Mouse (Mus musculus): ENCODE measurements around the gene Panx3. TPM values are rescaled to one million over a fixed set of nuclear protein-coding genes. Genes with fewer than 3 reads are reported as not detected.

The Panx3 gene
- not detected for total RNA-seq (2021)
- long read RNA-seq, experiment 1: 0 reads
- long read RNA-seq, experiment 2: 0 reads

DNA sequence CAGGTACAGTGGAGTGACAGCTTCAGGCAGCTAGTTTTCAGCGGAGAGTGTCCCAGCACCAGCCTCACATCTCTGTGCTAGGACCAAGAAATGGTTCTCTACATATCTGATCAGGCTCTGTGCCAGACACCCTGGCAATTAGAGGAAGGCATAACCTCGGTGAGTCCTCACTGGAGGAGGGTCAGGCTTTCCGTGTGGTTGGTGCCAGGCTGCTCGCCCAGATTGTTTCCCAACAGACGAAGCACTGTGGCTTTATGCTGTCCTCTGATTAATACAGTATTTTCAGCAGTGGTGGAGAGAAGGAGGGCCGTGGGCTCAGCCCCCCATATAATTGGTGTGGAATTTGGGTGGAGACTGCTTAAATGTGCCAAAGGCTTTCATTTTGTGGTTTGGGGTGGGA, at the start of gene Panx3:
Gene Panx3 (minus strand): TSS at position 121 of the 400 bp plus-strand sequence.
- DNase-seq (ENCODE audit: low spot score): no peak

DNA sequence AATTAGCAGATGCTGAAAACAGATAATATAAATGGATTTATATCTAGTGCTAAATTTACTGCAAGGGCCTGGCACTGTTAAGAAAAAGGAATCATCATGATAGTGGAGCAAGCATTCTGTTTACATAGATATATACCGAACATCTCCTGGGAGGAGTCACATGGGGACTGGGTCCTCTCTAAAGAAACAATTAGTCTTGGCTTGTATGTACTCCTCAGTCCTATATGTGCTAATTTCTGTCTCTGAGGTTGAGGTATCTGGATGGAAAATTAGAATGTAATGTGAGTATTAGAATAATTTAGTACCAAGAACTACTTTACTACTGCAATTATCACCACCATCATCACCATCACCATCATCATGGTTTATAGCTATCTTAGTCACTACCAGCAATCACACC, 47.1 kb upstream of the Panx3 start, which contains the start of gene Olfr160:
Gene Olfr160 (minus strand): TSS at position 101 of the 400 bp plus-strand sequence.
- no peak for DNase-seq (ENCODE audit: low spot score)

DNA sequence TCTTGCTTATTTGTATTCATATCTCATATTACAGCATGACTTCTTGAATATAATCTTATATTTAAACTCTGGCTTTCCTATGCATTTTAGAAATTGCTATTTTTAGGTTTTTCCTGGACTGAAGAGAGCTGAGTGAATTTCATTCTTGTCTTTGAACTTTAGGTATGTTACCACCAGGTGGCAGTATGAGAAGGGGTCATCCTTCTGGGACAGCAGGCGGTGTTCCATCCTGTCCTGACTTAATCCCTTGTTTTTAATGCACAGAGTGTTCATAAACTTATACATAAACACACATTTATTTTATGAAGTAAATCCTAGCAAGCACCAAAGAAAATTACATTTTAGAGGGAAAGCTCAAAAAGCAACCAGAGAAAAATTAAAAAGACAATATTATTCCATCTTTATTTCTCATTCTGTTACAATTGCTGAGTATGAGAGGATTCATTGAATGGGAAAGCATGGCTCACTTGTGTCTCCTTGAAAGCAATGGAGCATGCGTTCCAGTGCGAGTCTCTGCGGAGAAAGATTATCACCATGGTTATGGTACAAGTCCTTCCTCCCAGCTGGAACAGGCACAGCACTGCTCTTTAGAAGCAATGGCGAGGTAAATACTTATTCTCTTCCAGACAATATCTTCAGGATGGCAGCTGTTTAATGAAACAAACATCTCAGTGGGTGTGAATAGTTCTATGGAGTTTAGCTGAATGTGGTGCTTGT, 21.1 kb upstream of the Panx3 start:
- no peak for DNase-seq (ENCODE audit: low spot score)

DNA sequence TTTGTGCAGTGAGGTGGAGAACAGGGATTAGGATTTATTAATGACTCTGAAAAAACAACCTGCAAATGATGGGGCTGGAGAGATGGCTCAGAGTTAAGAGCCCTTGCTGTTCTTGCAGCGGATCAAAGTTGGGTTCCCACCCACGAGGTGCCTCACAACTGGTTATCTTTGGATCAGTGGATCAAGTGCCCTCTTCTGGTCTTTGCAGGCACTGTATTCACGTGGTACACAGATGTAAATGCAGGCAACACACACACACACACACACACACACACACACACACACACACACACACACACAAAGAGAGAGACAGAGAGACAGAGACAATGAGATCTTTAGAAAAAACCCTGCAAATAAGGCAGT, 18.9 kb upstream of the Panx3 start:
- DNase-seq (ENCODE audit: low spot score): no peak

DNA sequence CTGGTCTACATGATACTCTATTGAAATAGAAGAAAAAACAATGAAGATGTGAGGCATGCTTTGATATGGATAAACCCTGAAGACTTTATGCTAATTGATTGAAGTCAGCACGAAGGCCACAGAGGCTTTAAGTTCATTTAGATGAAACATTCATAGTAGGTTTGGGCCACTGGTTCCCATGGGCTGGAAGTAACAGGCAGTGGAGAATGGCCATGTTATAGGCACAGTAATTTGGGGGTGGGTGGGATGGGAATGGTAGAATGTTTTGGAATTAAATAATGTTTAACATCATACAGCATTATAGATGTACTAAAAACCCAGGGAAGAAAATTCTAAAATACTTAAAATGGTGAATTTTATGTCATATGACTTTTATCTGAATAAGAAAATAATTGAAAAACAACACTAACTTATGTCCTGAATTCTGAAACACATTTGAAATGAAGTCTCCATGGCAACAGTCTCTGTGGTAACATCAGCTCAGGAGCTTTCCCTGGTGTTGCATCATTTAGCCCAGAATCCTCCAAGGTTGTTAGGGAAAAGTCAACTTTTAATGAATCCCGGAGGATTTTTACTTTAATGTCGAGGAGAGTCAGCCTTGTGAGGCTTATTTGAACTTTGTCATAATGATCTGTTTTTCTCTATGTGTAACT, 18.4 kb upstream of the Panx3 start:
- DNase-seq (ENCODE audit: low spot score): no peak

DNA sequence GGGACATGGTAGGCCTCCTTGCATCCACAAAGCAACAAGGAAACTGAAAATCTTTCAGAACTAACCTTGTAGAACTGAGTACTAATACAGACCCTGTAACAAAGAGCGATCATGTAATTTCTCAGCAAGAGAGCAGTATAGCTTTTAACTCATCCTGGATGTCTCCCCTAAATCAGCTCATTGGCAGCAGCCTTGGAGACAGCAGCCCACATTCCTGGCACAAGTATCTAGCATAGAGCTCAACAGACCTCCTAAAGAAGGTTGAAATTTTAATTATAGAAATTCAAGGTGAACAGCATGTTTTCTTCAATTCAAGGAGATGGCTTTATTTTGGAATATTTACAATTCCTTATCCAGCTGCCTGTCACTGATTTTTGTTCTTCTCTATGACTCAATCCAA, 12.1 kb upstream of the Panx3 start:
- no peak for DNase-seq (ENCODE audit: low spot score)

DNA sequence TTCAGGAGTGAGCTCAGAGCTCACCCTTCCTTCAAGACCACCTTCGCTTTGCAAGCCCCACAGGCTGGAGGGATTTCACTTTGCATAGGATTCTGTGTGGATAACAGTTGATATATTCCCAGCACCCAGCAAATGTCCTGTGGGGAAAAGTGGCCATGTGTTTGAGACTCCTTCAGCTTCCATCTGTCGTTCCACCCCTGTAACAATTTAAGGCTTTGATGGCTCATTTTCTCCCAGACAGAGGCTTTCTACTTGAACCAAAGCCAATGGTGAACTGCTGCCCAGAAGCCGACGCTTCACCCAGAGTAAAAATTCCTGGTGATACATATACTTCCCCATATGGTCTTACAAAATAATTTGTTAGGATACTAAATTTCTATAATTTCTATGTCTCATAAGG, 6.3 kb upstream of the Panx3 start:
- DNase-seq (ENCODE audit: low spot score): no peak

DNA sequence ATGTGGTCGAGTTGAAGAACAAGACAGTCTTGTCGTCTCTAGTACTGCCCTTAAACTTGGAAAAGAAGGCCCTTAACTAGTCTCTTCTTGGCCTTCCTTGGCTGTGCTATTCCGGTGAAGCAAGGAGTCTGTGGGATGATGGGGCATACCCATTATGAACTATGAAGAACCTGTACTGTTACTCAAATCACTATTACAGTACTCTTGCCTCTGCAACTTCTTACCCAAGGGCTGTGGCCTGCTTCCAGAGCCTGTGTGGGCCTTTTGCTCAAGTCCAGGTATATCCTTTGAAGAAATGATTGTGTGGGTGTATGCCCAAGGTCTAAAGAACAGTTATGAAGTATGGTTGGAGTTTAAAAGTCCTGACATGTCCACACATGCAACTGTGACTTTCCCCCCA, 1.2 kb upstream of the Panx3 start:
- no peak for DNase-seq (ENCODE audit: low spot score)

DNA sequence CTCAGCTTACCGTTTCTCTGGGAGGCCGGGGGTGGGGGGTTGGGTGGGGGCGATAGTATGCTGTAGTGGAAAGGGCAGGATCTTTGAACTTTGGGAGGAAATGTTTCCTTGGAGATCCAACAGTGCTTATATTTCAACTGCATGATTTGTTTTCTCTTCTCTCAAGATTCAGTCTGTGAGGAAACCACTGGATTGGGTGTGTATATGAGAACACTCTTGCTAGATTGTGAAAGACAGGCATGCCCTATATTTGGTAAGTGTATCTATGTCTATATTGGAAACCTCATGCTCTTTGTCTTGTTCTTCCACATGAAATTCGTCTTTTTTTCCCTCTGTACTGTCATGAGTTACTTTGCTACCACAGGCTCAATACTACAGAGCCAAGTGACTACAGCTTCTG, 643 bp upstream of the Panx3 start:
- DNase-seq (ENCODE audit: low spot score): no peak

DNA sequence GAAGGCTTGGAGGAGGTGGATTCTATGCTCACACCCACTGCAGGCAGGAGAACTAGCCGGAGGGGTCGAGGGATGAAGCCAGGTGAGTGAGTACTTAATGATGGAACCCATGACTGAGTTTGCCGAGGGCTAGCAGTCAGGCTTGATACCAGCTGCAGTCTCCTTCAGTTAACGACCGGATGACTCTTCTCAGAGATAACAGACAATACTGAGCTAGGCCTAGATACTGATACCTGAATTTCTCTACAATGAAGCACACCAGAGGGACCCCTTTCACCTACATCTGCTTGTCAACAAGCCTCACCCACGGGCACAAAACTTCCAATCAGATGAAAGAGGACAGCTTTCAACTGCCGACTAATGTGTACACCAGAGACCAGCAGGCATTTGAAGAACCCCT, 3.0 kb downstream of the Panx3 start:
- DNase-seq (ENCODE audit: low spot score): no peak

DNA sequence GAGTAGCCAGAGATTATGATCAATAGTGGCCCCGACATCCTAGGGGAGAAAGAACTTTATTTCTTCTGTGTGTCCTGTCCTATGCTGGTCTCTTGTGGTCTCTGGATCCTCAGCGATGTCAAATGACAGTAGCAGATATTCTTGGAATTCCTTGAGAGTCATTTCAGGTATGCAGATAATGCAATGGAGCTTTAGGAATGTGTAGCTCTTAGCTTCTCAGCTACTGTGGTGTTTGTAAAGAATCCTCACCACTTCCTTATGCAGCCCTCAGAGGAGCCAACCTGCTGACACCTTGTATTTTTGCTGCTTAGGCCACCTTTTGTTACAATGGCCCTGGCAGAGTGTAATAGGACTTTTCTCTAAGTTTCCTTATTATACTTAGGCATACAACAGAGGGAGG, 4.4 kb downstream of the Panx3 start:
- DNase-seq (ENCODE audit: low spot score): no peak

DNA sequence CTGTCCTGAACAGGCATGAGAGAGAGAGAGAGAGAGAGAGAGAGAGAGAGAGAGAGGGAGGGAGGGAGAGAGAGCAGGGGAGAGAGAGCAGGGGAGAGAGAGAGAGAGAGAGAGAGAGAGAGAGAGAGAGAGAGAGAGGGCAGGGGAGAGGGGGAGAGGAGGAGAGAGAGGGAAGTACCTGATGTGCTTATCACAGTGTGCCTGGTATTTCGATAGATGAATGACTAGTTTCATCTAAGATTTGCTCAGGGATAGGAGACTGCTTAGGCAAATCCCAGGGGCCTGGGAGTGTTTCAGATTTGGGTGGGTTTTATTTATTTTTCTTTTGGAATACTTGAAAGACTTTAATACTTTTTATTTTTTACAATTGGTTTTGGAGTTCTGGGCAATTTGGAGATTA, 5.8 kb downstream of the Panx3 start:
- DNase-seq (ENCODE audit: low spot score): no peak

DNA sequence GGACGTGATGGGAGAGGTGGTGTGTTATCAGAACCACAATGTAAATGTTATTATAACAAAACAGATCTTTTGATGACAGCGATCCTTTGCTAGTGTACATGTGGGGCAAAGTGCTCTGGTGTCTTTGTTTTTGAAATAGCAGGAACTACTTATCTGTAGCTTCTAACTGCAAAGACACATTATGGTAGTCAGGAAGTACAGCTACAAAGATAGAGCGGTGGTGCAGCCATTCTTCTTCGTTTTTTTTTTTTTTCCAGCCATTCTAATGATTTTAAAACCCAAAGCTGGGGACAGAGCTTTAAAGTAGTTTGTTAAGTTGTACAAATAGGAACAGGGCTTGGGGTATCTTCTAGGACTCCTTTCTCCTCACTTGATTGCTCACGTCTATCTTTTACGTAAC, 9.6 kb downstream of the Panx3 start:
- no peak for DNase-seq (ENCODE audit: low spot score)

DNA sequence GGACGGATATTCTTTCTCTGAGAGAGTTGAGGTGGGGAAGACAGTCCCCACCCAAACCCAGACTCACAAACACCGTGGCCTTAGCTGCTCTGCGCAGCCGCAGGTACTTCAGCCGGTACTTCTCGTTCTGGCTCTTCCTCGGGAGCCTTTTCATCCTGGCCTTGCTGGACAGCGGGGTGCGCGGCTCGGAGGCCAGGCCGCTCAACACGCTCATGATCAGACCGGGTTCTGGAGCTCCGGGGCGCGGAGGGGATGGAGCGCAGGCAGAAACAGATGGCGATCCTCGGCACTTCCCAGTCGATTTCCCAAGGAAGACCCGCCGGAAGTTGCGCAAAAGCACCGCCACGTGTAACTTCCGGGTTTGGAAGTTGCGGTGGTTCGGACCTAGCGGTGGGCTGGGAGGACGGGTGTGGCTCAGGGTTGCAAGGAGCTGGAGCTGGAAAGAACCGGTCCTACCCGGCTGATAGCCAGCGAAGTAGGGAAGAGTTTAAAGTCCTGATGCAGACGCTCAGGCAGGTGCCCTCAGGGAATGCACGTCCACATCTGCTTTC, 12.0 kb downstream of the Panx3 start, which contains the start of gene Tbrg1:
Gene Tbrg1 (minus strand): TSS at position 382 of the 551 bp plus-strand sequence.
- peak; percentile 83 for DNase-seq (ENCODE audit: low spot score)

DNA sequence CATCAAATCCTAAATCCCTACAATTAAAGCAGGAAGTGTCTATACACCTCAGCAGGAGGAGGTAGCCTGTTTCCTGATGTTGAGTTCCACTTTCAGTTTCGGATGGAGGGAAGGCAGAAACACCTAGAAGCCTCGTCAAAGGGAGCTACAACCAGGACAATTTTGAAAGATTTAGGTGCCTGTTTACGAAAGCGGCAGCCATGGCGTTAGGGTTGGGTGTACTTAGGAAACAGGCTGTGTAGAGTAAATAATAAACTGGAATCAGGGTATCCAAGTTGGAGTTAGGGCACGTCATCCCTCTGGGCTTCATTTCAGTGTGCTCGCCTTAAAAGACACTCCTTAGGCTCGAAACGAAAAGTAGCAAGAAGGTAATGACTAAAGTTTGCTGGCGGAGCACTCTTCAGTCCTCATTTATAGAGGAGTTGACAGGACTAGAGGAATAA, 12.6 kb downstream of the Panx3 start:
- DNase-seq (ENCODE audit: low spot score): no peak

DNA sequence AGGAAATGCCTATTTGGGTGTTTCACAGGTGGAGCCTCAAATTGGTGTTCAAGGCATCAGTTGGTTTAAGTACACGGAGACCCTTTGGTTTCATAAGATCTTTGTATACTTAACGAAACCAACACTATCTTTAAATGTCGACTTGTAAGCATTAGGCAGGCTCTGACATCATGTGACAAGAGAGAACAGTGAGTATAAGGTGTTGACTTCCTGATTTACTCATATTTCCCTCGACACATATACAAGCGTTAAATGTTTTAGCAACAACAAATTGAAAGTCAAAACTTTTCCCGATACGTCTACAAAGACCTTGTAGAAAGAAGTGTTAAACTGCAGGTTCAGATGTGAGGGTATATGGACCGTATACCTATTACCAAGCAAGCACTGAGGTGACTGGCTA, 13.1 kb downstream of the Panx3 start:
- DNase-seq (ENCODE audit: low spot score): no peak

DNA sequence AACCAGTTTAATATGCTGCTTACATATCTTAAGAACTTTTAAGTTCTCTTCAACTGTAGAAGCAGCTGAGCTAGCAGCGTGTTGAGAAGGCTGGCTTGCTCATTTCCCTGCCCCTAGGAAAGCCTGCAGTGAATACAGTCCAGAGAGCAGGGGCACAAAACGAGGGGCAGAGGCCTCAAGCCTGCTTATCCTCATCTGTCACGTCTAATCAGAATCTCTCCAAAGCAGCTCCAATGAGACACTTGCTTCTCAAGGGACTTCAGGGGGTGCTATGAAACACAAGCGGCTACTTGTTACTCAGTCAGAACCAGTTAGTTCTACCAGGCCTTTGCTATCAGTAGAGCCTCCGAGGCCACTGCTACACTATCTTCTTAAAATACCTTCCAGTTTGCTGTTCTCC, 15.2 kb downstream of the Panx3 start:
- no peak for DNase-seq (ENCODE audit: low spot score)

DNA sequence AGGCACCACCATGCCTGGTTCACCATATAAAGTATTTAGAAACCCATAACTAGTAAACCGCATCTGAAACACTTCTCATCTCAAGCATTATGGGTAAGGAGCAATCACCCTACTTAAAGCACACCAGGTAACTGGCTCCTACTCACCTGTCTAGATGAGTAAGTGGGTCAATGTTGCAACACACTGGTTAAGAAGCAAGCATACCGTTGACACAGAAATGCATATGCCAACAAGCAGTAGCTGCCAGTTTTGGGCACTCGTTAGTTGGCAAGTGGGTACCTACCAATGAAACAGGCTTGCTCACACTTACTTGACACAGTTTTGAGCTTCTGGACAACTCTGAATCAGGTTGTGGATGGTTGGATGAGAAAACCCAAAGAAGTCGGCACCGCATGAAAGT, 18.4 kb downstream of the Panx3 start:
- DNase-seq (ENCODE audit: low spot score): no peak

DNA sequence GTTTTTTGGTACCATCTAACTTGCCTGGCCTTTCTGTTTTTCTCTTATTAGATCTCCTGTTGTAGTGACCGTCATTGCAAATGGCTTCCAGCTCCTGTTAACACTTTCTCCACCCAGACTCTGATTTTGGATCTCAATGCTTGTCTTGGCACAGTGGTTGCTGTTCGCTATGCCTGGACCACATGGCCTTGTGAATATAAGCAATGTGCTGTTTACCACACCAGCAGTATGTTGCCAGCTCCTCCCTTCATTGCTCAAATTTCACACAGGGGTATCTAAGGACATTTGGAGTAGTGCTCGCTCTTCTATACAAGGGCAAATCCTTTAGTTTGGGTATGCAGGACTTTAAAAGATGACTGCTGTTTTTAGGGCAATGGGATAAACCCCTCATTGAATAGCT, 22.8 kb downstream of the Panx3 start:
- no peak for DNase-seq (ENCODE audit: low spot score)

DNA sequence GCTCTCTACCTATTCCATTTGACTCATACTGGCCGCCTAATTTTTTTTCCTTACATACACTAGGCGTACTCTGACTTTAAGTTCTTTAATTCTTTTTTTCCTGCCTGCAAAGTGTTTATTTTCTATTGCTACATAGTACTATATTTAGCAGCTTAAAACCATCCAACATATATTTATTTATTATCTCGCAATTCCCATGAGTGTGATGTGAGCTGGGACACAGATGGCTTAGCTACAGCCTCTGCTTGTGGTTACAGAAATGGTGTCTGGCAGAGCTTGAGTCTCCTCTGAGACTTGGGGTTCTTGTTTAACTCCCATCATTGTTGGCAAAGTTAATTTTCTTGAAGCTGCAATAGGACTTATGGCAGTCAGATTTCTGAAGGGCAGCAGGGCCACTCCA, 30.3 kb downstream of the Panx3 start:
- DNase-seq (ENCODE audit: low spot score): no peak

DNA sequence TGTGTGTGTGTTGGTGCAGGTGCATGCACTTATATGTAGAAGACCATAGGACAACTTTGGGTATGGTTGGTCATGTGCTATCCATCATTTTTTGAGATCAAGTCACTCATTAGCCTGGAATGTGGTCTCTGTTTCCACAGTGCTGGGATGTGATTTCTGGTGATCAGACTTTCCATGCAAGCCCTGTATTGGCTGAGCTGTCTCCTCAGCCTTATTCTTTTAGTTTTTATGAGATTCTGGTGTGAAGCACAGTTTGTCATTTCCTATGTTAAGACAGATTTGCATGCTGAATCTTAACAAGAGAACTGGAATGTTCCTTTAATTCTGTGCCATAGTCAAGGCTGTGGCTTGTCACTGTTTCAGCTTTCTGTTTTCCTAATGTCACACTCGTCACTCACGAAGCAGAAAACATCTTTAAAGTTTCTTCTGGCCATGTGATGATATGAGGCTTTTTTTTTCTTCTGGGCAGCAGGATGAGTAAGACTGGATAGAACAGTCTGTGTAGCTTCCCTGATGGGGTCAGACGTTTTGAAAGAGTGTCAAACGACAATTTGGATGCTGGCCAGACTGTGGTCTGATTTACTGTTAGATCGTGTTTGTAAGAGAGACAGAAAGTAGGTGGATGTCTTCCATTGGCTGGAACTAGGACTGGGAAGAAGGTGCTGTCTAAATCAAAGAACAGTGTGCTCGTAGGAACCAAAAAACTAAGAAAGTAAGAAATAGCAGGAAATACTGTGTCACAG, 32.1 kb downstream of the Panx3 start:
- DNase-seq (ENCODE audit: low spot score): no peak

DNA sequence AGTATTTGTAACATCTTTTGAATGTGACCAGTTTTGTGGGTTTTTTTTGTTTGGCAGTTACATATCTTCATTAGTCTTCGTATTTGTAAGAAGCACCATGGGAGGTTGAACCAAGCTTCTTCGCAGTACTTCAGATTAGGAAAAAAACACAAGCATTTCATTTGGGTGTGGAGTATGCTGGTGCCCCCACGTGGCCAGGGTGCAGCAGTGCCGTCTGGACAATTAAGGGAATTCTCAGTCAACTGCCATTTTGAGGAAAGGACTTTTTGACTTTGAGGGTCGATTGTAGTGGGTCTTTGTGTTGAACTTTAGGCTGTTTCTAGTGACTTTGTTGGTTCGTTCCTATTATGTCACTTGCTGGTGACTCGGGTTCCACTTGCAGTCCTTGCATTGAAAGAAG, 32.7 kb downstream of the Panx3 start:
- DNase-seq (ENCODE audit: low spot score): peak; percentile 27

Data from gastrocnemius, adult 18-20 months (tissue).